Mouse (Mus musculus): ENCODE data around the gene Rad18.
A peak's percentile ranks its signal among the peaks of the same experiment; 100 is the strongest.
"Not testable (repeated sequence)": the region's sequence is repeated elsewhere in the genome, so short reads cannot be mapped to it uniquely, and the experiment has no call there.

The Rad18 gene

GRCm38 (mm10) chr6:112696056-112696950 lies at the start of gene Rad18:
Gene Rad18 (minus strand): TSS chr6:112696686.
- DNase-seq, result peak; percentile 85

DNA sequence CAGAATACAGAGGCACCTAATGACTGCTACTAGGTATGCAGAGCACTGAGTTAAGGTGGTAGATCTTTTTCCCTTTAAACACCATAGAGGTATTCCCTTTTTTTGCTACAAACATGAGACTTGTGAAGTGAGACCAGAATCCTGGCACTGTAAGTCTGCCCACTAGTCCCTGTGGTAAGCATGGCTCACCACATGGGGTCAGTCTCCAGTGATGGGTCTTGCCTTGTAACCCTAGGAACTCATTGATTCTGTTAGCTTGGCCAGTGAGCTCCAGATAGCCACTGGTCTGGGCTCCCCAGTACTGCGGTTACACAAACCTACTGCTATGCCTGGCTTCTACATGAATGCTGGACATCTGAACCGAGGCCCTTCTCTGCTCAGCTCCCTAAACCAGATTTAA lies 45.8 kb upstream of the Rad18 start:
- no peak for DNase-seq

DNA sequence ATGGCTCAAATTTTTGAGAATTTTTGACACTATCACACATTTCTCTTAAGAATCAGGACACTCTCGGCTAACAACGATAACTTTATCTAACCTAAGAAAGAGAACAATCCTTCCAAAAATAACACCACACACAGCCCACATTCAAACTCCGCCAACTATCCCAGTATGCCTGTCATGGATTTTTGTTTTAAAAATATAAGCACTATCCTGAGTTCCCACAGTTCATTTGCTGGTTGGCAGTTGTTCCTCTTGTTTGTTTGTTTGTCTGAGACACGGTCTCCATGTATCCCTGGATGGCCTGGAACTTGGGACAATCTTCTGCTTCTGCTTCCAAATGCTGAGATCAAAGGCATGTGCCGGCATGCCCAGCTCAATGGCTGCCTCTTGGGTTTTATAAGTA lies 45.3 kb upstream of the Rad18 start:
- no peak for DNase-seq

- no peak for DNase-seq
Measured at GRCm38 (mm10) chr6:112739635-112740034, 43.1 kb upstream of the Rad18 start.

DNA sequence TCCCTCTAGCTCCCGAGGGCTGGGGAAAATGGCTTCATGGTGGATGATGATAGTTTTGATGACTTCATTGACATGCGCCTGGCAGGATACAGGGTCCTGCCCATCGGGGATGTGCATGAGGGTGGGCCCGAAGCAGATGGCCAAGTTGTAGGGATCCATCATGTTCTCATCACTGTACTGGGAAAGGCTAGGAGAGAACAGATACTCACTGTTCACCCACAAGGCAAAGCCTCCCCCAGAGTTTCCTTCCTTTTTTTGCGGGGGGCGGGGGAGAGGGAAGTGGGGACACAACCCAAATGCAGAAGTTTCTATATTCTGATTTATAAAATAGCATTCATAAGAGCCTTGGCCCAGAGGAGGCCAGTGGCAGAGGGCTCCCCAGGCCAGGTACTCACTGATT lies 42.4 kb upstream of the Rad18 start:
- no peak for DNase-seq

DNA sequence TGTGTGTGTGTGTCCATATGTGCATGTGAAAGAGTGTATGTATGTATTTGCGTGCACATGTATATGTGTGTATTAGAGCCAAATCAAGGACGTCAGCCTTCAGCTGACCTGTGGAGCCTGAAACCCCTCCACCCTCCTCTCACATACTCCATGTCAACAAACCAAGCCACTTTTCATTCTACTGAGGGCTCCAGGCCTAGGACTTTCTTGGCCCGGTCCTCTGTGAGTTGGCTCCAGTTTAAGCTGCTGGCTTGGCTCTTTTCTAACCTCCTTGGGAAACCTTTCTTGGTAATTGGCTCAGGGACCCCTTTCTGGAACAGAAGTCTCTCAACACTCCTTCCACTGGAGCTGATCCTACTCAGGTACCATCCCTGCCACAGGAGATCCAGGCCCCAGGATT lies 40.0 kb upstream of the Rad18 start:
- peak; percentile 4 for DNase-seq

DNA sequence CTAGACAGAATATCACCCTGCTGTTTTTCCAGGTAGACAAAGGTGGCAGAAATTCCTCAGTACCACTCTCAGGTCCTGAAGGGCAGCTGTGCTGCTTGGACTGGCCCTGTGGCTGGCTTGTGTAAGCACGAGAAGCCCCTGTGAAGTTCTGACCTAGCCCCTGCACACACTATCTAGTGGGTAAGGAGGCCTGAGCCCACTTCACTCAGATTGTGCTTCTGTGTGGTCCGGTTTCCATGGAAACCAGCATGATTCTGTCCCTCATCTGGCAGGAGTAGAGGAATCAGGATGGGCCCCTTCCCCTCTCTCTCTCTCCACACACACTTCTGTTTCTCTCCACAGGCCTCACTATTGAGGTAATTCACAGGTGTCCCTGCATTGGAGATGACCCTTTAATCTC lies 38.6 kb upstream of the Rad18 start:
- DNase-seq, result no peak

GRCm38 (mm10) chr6:112733942-112734341 lies 37.5 kb upstream of the Rad18 start:
- DNase-seq, result no peak

- no peak for DNase-seq
Measured at GRCm38 (mm10) chr6:112732434-112732833, 35.9 kb upstream of the Rad18 start.

GRCm38 (mm10) chr6:112731386-112731785 lies 34.9 kb upstream of the Rad18 start:
- no peak for DNase-seq

DNA sequence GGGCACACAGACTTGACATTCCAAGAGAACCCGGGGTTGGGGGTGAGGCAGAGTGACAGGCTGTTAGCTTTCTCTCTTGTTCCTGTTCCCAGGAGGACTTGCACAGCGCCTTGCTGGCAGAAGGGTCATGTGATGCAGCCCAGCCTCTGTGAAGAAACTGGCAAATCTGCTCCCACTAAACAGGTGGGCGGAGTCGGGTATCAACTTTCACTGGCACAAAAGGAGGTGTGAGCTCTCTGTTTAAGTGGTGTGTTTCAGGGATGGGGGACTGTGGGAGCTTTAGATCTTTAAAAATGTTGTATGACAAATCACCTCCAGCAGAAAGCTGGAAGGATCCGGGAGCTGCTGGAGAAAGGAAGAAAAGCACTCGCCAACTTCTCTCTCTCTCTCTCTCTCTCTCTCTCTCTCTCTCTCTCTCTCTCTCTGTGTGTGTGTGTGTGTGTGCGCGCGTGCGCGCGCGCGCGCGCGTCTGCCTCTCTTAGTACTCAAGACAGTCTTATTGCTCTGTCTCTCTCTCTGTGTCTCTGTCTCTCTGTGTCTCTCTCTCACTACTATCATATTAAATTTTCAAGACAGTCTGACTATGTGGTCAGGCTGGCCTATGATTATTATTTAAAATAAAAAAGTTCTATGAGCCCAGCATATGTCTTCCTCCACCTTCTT lies 32.4 kb upstream of the Rad18 start:
- peak; percentile 59 for DNase-seq

- DNase-seq, result no peak
Measured at GRCm38 (mm10) chr6:112725468-112725867, 29.0 kb upstream of the Rad18 start.

GRCm38 (mm10) chr6:112720409-112721080 lies 24.1 kb upstream of the Rad18 start:
- DNase-seq, result no peak

GRCm38 (mm10) chr6:112719983-112720382 lies 23.5 kb upstream of the Rad18 start:
- DNase-seq, result no peak

DNA sequence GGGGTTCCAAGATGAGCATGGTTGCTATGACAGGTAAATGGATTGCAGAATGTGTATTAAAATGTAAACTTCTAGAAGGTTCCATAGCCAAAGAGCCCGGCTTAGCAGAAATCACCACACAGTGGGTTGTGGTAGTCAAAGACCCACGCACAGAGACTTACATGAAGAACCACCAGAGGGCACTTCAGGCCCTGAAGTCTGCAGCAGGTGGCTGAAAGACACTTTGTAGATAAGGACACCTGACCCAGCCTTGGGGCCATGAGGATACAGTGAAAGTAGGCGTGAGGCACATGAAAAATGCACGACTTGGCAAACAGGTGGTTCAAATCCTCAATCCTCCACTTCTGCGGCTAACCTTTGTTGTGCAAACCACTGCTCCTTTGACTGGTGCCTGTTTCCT lies 20.7 kb upstream of the Rad18 start:
- DNase-seq, result peak; percentile 30

- no peak for DNase-seq
Measured at GRCm38 (mm10) chr6:112713951-112714350, 17.5 kb upstream of the Rad18 start.

GRCm38 (mm10) chr6:112702296-112702695 lies 5.8 kb upstream of the Rad18 start:
- not testable (repeated sequence) for DNase-seq

DNA sequence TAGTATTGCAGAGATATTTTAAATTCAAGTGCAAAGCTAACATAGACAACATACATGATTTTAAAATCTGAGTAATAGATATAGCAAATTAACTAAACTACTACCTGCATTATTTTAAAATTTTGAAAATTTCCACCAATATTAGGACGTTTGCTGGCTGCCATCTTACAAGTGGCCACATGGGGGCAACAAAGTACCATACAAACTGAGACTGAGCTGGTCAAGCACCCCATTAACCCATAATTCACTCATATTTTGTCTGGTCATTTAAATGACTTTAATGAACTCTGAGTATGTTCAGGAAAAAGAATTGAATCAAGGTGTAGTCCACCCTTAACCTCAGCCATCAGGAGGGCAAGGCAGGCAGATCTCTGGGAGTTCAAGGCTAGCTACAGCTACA lies 3.9 kb upstream of the Rad18 start:
- peak; percentile 69 for DNase-seq

DNA sequence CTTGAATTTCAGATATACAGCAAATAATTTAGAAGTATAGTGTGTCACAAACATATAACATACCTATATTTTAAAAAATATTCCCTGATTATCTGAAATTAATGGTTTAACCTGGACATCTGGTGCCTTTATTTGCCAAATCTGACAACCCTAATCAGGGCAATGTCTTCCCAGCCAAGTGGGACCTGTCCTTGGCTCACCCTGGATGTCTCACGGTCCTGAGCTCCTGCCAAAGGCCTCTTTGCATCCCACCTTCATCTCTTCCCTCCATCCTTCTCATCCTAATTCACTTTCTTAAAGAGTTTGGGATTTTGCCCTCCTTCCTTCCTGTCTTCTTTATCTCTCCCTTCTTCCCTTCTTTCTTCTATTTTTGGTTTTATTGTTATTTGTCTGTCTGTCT lies 2.6 kb upstream of the Rad18 start:
- DNase-seq, result no peak

- no peak for DNase-seq
Measured at GRCm38 (mm10) chr6:112694492-112694891, 2.0 kb downstream of the Rad18 start.

GRCm38 (mm10) chr6:112691523-112691922 lies 5.0 kb downstream of the Rad18 start:
- no peak for DNase-seq

DNA sequence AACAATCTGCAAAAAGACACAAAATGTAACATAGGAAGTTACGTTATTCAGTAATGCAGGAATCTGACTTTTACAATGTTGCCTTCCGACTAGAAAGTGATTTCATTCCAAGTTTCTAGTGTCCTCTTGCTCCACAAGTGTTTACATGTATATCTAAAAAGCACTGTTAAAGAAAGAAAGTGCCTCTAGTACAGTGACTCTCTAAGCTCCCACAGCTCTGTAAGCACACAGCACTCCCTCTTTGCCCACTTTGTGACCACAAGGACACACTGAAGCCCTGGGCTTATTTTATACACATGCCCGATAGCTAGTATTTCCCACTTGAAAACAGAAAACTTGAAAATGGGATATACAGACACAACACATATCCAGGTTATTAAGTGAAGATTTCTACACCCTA lies 8.5 kb downstream of the Rad18 start:
- DNase-seq, result no peak

- DNase-seq, result no peak
Measured at GRCm38 (mm10) chr6:112686485-112686884, 10.0 kb downstream of the Rad18 start.

DNA sequence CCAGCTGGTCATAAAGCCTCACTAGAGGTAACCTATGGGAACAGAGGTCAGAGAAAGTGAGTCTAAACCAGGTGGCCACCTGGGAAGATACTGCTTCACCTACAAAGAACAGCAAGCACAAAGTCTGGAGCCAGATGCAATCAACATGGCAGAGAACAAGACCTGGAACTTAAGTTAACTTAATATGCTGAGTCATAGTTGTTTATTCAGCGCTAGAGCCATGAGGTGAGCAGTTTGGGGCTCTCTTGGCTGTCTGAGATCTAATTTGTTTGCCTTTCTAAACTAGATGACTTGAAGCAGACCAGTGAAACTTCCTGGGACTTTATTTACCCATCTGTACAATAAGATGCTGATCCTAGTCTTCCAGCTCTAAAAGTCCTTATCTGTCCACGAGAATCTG lies 12.4 kb downstream of the Rad18 start:
- no peak for DNase-seq

Data from lung, postnatal 14 days (tissue).